Mouse (Mus musculus) C2C12 (cell line): ENCODE measurements around the gene Mrpl35. TPM values are rescaled to one million over a fixed set of nuclear protein-coding genes. Genes with fewer than 3 reads are reported as not detected.

Experiments used
- H3K27me3 ChIP-seq: one replicate; pipeline ENCODE4 v1.6.1; 2011; ENCODE audit not compliant: control insufficient read depth, insufficient read depth, insufficient read length
- H3K36me3 ChIP-seq: one replicate; pipeline ENCODE4 v1.6.1; 2011; ENCODE audit not compliant: control insufficient read depth, insufficient read depth
- H3K4me3 ChIP-seq: one replicate; pipeline ENCODE4 v1.5.1; 2011; ENCODE audit warnings: mild to moderate bottlenecking, control low read depth; ENCODE audit not compliant: poor library complexity, insufficient read depth, severe bottlenecking
- H3K79me2 ChIP-seq: one replicate; pipeline ENCODE4 v1.6.1; 2011; ENCODE audit not compliant: control insufficient read depth, insufficient read depth
- H3K79me3 ChIP-seq: one replicate; pipeline ENCODE4 v1.6.1; 2011; ENCODE audit warnings: low read depth, control low read depth
- H3ac ChIP-seq: one replicate; pipeline ENCODE3; 2011; ENCODE audit warnings: low read depth; ENCODE audit not compliant: control insufficient read depth, insufficient read length
- CEBPB ChIP-seq: IDR thresholded peaks from one replicate; pipeline ENCODE4 v1.6.1; 2011; ENCODE audit warnings: low read depth, mild to moderate bottlenecking, control low read depth, moderate library complexity
- CTCF ChIP-seq: IDR thresholded peaks from one replicate; pipeline ENCODE4 v1.5.1; 2011; ENCODE audit not compliant: control insufficient read depth, insufficient read depth, insufficient read length
- FOSL1 ChIP-seq: IDR thresholded peaks from one replicate; pipeline ENCODE4 v1.8.0; 2011; ENCODE audit warnings: mild to moderate bottlenecking, low read length; ENCODE audit not compliant: poor library complexity, insufficient read depth, severe bottlenecking
- MAX ChIP-seq: IDR thresholded peaks from one replicate; pipeline ENCODE4 v1.6.1; 2011; ENCODE audit warnings: mild to moderate bottlenecking, control low read depth
- MYOD1 ChIP-seq: IDR thresholded peaks from one replicate; pipeline ENCODE4 v1.6.1; 2011; ENCODE audit warnings: low read depth; ENCODE audit not compliant: control insufficient read depth, insufficient read length
- MYOG ChIP-seq: IDR thresholded peaks from one replicate; pipeline ENCODE4 v1.6.1; 2011; ENCODE audit not compliant: control insufficient read depth, insufficient read length; ENCODE audit errors: extremely low read depth
- USF1 ChIP-seq: IDR thresholded peaks from one replicate; pipeline ENCODE4 v1.6.1; 2011; ENCODE audit warnings: low read depth, mild to moderate bottlenecking, control low read depth, moderate library complexity
- polyA plus RNA-seq: library from polyadenylated mRNA; unstranded; fragments of >200 nt; fragmentation: generic; extraction: Trizol; gene quantifications from one replicate; pipeline ENCODE4 v1.2.1, GENCODE M21; 2012; ENCODE audit warnings: missing spikeins

Mrpl35 gene
- polyA plus RNA-seq, 1 experiment: 19.9 TPM

DNA sequence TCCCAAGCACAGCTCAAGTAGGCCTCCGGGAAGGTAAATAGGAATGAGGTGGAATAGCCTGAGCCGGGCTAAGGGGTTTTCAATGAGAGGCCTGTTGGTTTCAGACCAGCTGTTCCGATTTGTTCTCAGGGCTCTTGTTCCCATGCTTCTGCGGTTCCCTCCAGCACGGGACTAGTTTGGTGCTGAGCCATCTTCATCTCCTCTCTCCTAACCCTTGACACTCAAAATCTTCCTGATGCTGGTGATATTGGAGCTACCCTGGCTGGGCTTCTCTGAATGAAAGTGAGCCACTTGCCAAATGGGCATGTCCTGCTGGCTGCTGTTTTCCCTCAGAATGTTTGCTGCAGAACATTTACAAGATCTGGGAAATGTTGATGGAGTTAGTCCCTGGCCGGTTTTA lies 35.0 kb downstream of the Mrpl35 start:
- no peaks in the 10 kb centered on the region for H3K36me3 ChIP-seq
- H3K79me3 ChIP-seq: no peaks in the 10 kb centered on the region
- no peak overlapping the region for H3ac ChIP-seq
- no peak overlapping the region for H3K4me3 ChIP-seq
- TF ChIP-seq CEBPB: no peak
- H3K79me2 ChIP-seq: no peaks in the 10 kb centered on the region
- peaks cover 19% of the 10 kb centered on the region for H3K27me3 ChIP-seq

DNA sequence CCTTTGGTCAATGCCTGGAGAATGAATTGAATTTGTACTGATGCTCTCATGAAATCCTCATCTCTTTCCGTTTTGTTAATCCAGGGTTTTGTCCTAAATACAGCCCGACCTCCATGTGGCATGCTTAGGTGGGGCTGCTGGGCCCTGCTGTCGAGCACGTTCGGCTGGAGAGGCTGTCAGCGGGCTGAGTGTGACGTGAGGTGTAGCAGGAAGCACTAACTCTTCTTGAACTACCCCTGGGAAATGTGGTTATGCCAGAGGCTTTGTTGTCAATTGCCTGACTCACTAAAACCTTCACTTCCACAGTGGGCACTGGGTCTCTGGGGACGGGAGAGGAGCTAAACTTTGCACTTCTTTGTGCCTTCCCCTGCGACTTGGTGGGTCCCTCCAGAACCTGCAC lies 38.4 kb downstream of the Mrpl35 start:
- TF ChIP-seq CEBPB: no peak
- no peak for TF ChIP-seq MYOG
- TF ChIP-seq USF1: no peak
- no peak for TF ChIP-seq MYOD1
- TF ChIP-seq MAX: no peak
- TF ChIP-seq FOSL1: no peak
- TF ChIP-seq CTCF: no peak
- peaks cover 3% of the 10 kb centered on the region for H3K27me3 ChIP-seq
- H3K36me3 ChIP-seq: no peaks in the 10 kb centered on the region
- H3ac ChIP-seq: no peak overlapping the region
- H3K79me2 ChIP-seq: no peaks in the 10 kb centered on the region
- no peak overlapping the region for H3K4me3 ChIP-seq
- no peaks in the 10 kb centered on the region for H3K79me3 ChIP-seq

GRCm38 (mm10) chr6:71783165-71783564 lies 43.6 kb downstream of the Mrpl35 start:
- no peaks in the 10 kb centered on the region for H3K79me2 ChIP-seq
- TF ChIP-seq MYOD1: no peak
- peak; percentile 8 for TF ChIP-seq FOSL1
- no peak for TF ChIP-seq CEBPB
- H3K27me3 ChIP-seq: no peaks in the 10 kb centered on the region
- H3ac ChIP-seq: no peak overlapping the region
- no peaks in the 10 kb centered on the region for H3K79me3 ChIP-seq
- H3K4me3 ChIP-seq: no peak overlapping the region
- H3K36me3 ChIP-seq: no peaks in the 10 kb centered on the region

DNA sequence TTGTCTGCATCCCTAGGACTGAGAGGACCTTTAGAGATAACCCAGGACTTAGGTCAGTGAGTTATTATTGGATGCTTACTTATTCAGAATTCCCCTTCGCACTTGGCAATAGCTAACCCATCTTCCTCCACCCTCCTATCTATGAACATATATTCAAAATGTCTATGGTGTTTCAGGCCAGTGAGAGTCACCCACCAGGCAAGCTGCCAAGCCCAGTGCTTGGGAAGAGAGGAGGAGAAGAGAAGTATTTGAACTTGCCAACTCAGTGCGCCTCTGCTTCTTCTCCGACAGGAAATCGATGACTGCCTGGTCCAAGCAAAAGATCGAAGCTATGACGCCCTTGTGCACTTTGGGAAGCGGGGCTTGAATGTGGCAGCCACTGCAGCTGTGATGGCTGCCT lies 46.3 kb downstream of the Mrpl35 start:
- Histone ChIP-seq H3ac (no peak overlapping the region), H3K79me2 (no peaks in the 10 kb centered on the region), H3K36me3 (no peaks in the 10 kb centered on the region), H3K27me3 (no peaks in the 10 kb centered on the region), H3K4me3 (no peak overlapping the region), H3K79me3 (no peaks in the 10 kb centered on the region)
- TF ChIP-seq MYOG: no peak
- TF ChIP-seq CTCF: no peak
- TF ChIP-seq USF1: no peak
- TF ChIP-seq MYOD1: no peak
- no peak for TF ChIP-seq CEBPB
- no peak for TF ChIP-seq MAX
- no peak for TF ChIP-seq FOSL1

- Histone ChIP-seq H3K36me3 (no peaks in the 10 kb centered on the region), H3K79me2 (no peaks in the 10 kb centered on the region), H3K79me3 (no peaks in the 10 kb centered on the region), H3K4me3 (no peak overlapping the region), H3ac (no peak overlapping the region), H3K27me3 (no peaks in the 10 kb centered on the region)
- no peak for TF ChIP-seq USF1
- TF ChIP-seq MYOG: no peak
These were observed 46.9 kb downstream of the Mrpl35 start for GRCm38 (mm10) chr6:71779831-71780230.

GRCm38 (mm10) chr6:71778016-71778415 lies 48.8 kb downstream of the Mrpl35 start:
- no peak overlapping the region for H3K4me3 ChIP-seq
- H3K27me3 ChIP-seq: no peaks in the 10 kb centered on the region
- no peaks in the 10 kb centered on the region for H3K79me2 ChIP-seq
- no peak overlapping the region for H3ac ChIP-seq
- H3K36me3 ChIP-seq: no peaks in the 10 kb centered on the region
- H3K79me3 ChIP-seq: no peaks in the 10 kb centered on the region
- TF ChIP-seq MYOD1 (no peak), CTCF (no peak), FOSL1 (peak; percentile 32), MAX (no peak), CEBPB (no peak)

DNA sequence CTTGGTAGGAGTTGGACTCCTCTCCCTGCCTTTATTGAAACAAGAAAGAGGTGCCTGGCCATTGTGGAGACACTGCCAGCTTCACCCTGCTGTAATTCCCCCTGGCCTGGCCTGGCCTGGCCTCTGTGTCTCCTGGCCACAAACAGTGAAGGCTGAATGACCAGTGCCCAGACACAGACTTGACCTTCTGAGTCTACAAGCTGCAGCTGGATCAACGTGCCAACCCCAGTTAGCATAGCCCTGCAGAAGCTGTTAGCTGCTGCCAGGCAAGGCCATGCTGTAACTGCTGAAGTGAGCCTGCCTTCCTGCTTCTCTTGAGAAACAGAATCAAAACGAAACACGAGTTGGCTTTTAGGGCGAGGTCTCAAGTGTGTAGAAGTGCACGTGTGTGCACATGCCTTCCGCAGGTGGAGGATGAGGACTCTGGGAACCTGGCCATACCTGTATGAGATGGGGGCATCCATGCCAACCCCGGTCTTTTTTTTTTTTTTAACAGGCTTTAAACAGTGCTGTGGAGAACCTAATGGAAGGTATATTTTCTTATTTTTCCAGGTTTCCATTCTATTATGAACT lies 54.0 kb downstream of the Mrpl35 start:
- H3K79me3 ChIP-seq: no peaks in the 10 kb centered on the region
- H3ac ChIP-seq: no peak overlapping the region
- H3K27me3 ChIP-seq: no peaks in the 10 kb centered on the region
- H3K4me3 ChIP-seq: no peak overlapping the region
- no peaks in the 10 kb centered on the region for H3K79me2 ChIP-seq
- no peak for TF ChIP-seq FOSL1
- TF ChIP-seq MAX: no peak
- no peak for TF ChIP-seq USF1
- no peak for TF ChIP-seq CEBPB
- no peak for TF ChIP-seq CTCF
- no peak for TF ChIP-seq MYOD1
- no peak for TF ChIP-seq MYOG
- no peaks in the 10 kb centered on the region for H3K36me3 ChIP-seq
